Mouse (Mus musculus) E14TG2a.4 (cell line): ENCODE data around the gene Zxdc.

Source experiments
- CTCF ChIP-seq: conservative IDR thresholded peaks from 2 replicates; pipeline ENCODE4 v1.5.1; 2014; ENCODE audit warnings: low read length
- NANOG ChIP-seq: IDR thresholded peaks from 2 replicates; pipeline ENCODE4 v1.6.1; 2014; ENCODE audit warnings: borderline replicate concordance, low read length, mixed read lengths
- POU5F1 ChIP-seq: IDR thresholded peaks from 2 replicates; pipeline ENCODE4 v1.6.1; 2014; ENCODE audit warnings: low read length, borderline replicate concordance

DNA sequence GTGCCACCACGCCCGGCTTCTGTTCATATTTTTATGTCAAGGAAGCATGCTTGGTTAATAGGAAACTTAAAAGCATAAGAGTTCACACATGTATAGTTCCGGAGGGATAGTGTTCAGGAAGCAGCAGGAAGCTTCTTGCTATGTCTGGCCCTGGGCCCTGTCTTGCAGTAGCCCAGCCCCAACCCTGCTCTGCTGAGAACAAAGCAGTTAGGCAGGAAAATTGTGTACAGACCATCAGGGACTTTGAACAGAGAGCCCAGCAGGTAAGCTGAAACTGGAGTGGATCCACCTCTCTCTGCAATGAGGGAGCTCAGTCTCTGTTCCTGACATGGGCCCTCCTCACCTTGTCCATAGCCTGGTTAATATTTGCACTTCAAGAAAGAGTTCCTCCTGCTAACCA, 28.0 kb downstream of the Zxdc start:
- TF ChIP-seq CTCF = no peak
- TF ChIP-seq NANOG = no peak
- no peak for TF ChIP-seq POU5F1
